Mouse (Mus musculus): ENCODE measurements at regions not wholly inside any gene's neighbourhood (a gene's known extent, or its start where the extent isn't known, plus 50 kb on each side); places are given as distances from the start of the nearest gene placed in this dataset.

DNA sequence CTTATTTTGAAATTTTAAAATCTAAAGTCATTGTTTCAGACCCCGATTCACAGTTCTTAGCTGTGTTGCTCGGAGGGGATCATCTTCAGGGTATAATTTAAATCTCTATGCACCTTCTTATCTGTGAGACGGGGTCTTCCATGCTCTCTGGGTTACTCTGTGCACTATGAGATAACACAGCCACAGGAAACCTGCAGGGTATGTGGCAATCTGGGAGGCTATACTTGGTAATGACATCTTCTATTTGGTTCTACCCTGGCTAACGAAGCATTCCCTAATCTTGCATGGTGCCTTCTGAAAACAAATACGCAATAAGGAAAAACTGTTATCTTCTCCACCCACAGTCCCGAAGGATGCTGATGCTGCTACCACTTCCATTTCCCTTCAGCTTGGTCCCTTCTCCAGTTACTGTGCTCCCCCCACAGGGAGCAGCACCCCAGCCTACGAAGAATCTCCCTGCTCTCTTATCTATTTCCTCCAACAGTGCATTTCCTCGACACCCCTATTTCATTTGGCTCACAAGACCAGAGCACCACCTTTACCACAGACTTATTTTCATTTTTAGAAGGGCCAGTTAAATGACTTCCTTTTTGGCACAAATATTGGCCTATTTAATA, 378.2 kb downstream of the Gm9195 start:
- no peak for DNase-seq (ENCODE audit: low spot score in 2 of 2)

GRCm38 (mm10) chr14:72110689-72111088, 380.9 kb downstream of the Gm9195 start:
- DNase-seq (ENCODE audit: low spot score in 2 of 2): no peak

- no peak for DNase-seq (ENCODE audit: low spot score in 2 of 2)
These were observed 400.1 kb downstream of the Gm9195 start for GRCm38 (mm10) chr14:72091579-72091978.

DNA sequence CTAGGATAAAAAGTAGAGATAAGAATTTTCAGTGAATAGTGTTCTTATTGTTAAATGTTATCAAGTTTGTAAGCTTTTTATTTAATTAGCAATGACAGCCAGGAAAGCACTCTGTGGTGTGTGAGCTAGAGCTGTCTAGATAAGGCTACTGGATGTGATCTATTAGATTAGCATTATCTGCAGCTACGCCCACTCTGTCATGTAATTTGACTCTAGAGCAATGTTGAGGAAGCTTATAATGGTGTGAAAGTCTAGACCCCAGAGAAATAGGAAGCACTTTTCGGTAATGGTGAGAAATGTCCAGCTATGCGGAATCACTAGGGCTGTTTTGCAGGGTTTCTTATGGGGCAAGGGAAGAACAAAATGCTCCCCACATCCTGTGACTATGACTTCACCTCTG, 410.2 kb downstream of the Gm9195 start:
- DNase-seq (ENCODE audit: low spot score in 2 of 2): no peak

DNA sequence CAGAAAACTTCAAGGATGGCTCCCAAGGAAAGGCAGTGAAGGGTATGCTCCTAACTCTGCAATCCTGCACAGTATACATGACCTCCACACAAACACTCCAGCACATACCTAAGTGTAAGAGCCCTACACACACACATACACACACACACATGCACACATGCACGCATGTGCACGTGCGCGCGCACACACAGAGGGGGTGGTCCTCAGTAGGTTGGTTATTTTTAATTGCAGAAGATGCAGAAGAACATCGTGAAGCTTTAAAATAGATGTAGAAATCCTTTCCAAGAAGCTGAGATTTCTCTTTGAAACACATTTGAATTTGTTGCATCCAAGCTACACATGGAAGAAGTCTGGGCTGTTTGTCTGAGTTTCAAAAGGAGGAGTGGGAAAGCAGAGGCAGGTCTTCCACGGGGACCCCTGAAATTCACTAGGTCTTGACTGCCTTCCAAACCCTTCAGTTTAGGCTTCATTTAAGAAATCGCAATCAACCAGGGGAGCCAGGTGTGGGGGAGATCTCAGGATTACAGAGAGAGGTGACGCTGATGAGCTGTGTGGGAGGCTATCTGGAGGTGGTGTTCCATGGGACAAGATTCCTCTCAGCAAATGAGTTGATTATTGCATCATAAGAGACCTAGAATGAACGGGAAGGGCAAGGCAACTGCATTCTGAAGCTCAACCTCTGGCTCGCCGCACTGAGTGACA, 427.4 kb downstream of the Gm9195 start:
- DNase-seq (ENCODE audit: low spot score in 2 of 2): peak in 1 of 2 experiments; percentile 22

DNA sequence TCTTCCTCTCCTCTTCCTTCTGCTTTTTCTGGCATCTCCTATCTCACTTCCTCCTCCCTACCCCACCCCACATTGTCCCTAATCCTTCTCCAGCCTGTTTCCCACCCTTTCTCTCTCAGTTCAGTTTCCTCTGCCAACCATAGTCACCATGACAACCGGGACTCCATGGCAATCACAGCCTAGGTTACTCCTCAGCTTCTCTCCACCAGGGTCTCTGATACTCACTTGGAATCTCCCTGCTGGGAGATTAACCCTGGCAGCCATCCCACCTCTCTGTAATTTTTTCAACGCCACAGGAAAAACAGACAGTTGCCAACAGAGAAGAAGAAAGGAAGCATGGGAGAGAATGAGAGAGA, 448.8 kb downstream of the Gm9195 start:
- peak in 1 of 2 experiments; percentile 13 for DNase-seq (ENCODE audit: low spot score in 2 of 2)

- peak; percentile 24 to 33 for DNase-seq (ENCODE audit: low spot score in 2 of 2)
These were observed 449.3 kb downstream of the Gm9195 start for GRCm38 (mm10) chr14:72042112-72042880.

- DNase-seq (ENCODE audit: low spot score in 2 of 2): no peak
These were observed 461.2 kb downstream of the Gm9195 start for GRCm38 (mm10) chr14:72030396-72030795.

- DNase-seq (ENCODE audit: low spot score in 2 of 2): no peak
These were observed 464.1 kb downstream of the Gm9195 start for GRCm38 (mm10) chr14:72027362-72028020.

DNA sequence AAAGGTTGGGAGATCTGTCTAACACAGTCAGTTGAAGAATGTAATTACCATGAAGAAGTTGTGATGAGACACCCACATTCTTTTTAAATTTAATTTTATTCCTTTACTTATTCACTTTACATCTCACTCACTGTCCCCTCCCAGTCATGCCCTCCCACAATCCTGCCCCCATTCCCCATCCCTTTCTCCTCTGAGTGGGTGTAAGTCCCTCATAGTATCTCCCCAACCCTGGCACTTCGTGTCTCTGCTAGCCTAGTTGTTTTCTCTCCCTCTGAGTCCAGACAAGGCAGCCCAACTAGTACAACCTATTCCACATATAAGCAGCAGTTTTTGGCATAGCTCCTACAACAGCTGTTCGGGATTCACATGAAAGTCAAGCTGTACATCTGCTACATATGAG, 487.3 kb downstream of the Gm9195 start:
- DNase-seq (ENCODE audit: low spot score in 2 of 2): no peak

- no peak for DNase-seq (ENCODE audit: low spot score in 2 of 2)
These were observed 489.2 kb downstream of the Gm9195 start for GRCm38 (mm10) chr14:72002205-72003138.

DNA sequence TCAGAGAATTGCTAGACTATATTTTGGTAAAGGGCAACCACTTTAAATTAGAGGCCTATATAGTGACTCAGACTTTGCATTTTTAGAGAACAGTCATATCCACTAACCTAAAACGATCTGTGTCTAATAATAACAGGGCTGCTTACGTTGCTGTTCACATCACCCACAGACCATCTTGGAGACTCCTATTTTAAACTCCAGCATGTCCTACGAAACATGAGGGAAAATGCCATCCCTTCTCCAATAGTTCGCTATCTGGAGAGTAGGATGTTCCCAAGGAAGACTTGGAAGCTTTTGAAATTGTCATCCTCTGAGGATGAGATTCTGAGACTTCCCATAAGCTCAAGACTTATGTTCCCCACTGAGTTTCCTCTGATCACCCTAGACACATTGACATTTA, 518.6 kb downstream of the Gm9195 start:
- DNase-seq (ENCODE audit: low spot score in 2 of 2): no peak

- DNase-seq (ENCODE audit: low spot score in 2 of 2): no peak
These were observed 519.1 kb downstream of the Gm9195 start for GRCm38 (mm10) chr14:71972521-71972920.

- no peak for DNase-seq (ENCODE audit: low spot score in 2 of 2)
These were observed 524.0 kb downstream of the Gm9195 start for GRCm38 (mm10) chr14:71967646-71968045.

DNA sequence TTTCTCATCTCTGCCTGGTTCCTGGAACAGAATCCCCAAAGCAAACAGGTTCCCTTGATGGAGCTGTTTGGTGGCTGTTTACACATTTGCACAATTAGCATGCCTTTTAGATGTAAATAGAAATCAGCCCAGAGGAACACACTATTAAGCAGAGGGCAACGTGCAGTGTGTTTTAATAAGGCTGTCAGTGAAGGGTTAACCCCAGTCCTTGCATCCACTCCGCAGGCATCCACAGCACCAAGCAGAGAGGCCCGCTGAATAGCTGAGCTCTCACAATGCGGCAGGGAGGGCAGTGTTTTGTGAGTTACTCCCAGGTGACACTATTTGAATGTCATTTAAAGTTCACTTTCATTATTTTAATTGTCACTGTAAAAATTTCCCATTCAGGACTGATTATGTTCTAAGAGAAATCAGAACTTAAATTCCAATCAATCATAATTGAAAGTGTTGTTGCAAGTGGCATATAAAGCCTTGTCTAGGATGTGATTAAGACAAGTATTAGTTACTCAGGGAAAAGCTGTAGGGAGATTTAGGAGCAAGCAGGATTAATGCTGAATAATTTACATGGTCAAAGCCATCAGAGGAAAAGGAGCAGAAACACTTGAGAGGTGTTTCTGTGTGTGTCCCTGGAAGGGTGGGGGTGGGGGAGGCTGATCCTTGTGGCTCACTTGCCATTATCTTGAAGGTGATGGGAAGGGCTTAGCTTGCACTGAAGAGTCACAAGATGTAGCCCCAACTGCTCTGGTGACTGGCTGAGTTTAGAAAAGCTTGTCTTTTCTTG, 528.1 kb downstream of the Gm9195 start:
- no peak for DNase-seq (ENCODE audit: low spot score in 2 of 2)

DNA sequence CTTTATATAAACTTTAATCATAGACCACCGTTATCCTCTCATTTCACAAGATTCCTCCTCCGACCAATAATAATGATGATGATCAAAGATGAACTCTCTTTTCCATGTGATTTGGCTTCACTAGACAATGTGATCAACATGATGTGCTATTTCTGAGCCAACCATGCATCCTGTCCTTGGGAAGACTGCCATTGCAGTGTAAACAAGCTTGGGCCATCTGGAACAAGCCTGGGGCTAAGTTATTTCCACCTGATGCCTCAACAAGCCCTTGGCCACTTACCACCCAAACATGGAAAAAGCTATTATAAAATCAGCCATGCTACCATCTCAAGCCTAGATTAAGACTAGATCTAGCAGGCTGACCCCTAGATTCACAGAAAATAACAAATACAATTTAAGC, 542.9 kb downstream of the Gm9195 start:
- DNase-seq (ENCODE audit: low spot score in 2 of 2): no peak

DNA sequence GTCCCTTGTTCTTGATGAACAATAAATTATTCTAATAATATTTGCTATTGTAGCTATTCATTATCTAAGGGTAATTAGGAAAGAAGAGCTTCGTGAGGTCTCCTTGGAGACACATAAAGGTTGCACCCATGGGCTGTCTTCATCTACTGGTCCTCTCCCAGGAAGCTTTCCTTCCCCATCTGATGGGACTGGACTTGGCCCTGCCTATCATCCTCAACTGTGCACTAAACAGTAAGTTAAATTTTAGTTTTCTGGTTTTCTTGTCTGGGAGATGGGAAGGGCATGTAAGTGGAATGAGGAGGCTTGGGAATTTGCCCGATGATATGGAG, 554.5 kb downstream of the Gm9195 start:
- DNase-seq (ENCODE audit: low spot score in 2 of 2): no peak

GRCm38 (mm10) chr14:71936373-71937156, 555.1 kb downstream of the Gm9195 start:
- DNase-seq (ENCODE audit: low spot score in 2 of 2): no peak

GRCm38 (mm10) chr14:71915964-71916363, 575.7 kb downstream of the Gm9195 start:
- no peak for DNase-seq (ENCODE audit: low spot score in 2 of 2)

DNA sequence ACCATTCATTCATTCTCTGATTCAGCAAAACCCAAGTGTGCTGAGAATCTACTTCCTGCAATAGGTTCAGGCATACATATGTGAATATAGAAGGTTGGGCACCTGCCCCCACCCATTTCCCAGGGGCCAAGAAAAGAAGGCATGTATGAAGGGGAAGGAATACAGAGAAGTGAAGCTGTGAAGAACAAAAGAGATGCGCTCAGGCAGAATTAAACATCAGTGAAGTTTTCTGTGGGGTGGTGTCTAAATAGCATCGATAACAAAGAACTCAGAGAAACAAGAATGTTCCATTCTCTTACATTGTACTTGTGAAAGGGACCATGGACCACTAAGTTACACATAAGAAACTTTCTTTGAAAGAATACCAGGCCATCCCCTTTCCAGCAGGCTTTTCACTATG, 580.7 kb downstream of the Gm9195 start:
- no peak for DNase-seq (ENCODE audit: low spot score in 2 of 2)

Measured in frontal cortex, postnatal 14 days (tissue).